Mouse (Mus musculus): ENCODE measurements around the gene Ube2a. TPM values are rescaled to one million over a fixed set of nuclear protein-coding genes. Genes with fewer than 3 reads are reported as not detected.
"Not testable (repeated sequence)": the region's sequence is repeated elsewhere in the genome, so short reads cannot be mapped to it uniquely, and the experiment has no call there.

Ube2a gene
- polyA plus RNA-seq, 1 experiment from 2014 or later, result 121 TPM

DNA sequence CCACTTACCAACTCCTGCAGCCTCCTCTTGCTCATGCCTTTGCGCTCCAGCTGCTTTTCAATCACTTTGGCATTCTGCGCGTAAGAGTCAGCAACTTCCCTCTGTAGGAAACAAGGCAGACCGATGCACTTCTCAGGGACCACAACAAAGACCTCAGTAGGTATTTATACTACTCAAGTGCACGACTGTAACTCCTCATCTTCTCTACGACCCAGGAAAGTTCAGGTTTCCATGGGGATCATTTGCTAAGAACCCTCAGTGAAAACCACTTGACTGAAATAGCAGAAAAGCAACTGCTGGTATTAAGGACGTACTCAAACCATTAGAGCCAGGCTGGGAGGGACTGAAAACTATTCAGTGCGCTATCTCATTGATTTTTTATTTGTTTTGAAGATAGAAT lies 21.1 kb upstream of the Ube2a start:
- Histone ChIP-seq H3K4me1 (no peaks in the 10 kb centered on the region), H3K36me3 (no peaks in the 10 kb centered on the region), H3K4me2 (no peak overlapping the region), H3K27ac (no peak overlapping the region), H3K9me3 (no peaks in the 10 kb centered on the region), H3K9ac (no peak overlapping the region), H3K4me3 (no peak overlapping the region), H3K27me3 (no peaks in the 10 kb centered on the region)
- WGBS, result 84% methylated on average over 8 of the region's 8 CpGs
- no peak for ATAC-seq (ENCODE audit: insufficient number of reproducible peaks, low FRiP score, low TSS enrichment, low read depth)

GRCm38 (mm10) chrX:36863766-36864608 lies 9.7 kb upstream of the Ube2a start:
- H3K36me3 ChIP-seq, result no peaks in the 10 kb centered on the region
- H3K4me1 ChIP-seq, result 0 out of 2 replicates have a peak, but pooled peaks cover 3% of the 10 kb centered on the region
- H3K27ac ChIP-seq, result peak overlapping the region; percentile 67; the same call in 1 of the 2 replicates
- H3K4me2 ChIP-seq, result peak overlapping the region; percentile 37
- H3K9ac ChIP-seq, result peak overlapping the region; percentile 23; the same call in 1 of the 2 replicates
- WGBS, result 20% methylated on average over 43 of the region's 44 CpGs
- H3K9me3 ChIP-seq, result no peaks in the 10 kb centered on the region
- H3K27me3 ChIP-seq, result no peaks in the 10 kb centered on the region
- H3K4me3 ChIP-seq, result peak overlapping the region; percentile 44
- no peak for ATAC-seq (ENCODE audit: insufficient number of reproducible peaks, low FRiP score, low TSS enrichment, low read depth)

DNA sequence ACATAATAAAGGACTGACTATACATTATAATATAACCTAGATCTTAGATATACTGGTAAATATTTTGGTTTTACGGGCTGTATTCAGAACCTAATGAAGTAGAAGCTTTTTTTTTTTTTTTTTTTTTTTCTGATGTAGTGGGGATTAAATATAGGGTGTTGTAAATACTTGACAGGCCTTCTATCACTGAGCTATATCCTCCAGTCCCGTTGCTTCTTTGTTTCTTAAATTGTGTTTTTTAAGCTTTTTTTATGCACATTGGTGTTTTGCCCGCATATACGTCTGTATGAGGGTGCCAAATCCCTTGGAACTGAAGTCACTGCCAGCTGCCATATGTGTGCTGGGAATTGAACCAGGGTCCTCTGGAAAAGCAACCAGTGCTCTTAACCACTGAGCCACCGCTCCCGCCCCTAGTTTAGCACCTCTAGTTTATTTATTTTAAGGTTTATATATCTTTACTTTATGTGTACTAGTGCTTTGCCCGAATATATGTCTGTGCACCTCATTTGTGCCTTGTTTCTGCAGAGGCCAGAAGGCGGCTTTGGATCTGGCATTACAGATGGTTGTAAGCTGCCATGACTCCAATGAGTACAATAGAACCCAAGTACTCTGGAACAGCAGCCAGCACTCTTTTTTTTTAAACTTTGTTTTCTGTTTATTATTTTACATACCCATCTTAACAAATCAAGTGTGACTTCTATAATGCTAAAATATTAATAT lies 8.9 kb upstream of the Ube2a start:
- no peaks in the 10 kb centered on the region for H3K27me3 ChIP-seq
- no peak overlapping the region for H3K9ac ChIP-seq
- no peak overlapping the region for H3K27ac ChIP-seq
- no peaks in the 10 kb centered on the region for H3K36me3 ChIP-seq
- peak overlapping the region; percentile 17; the same call in 1 of the 2 replicates for H3K4me2 ChIP-seq
- WGBS, result 53% methylated on average over 8 of the region's 8 CpGs
- H3K4me3 ChIP-seq, result peak overlapping the region; percentile 44
- no peaks in the 10 kb centered on the region for H3K9me3 ChIP-seq
- 0 out of 2 replicates have a peak, but pooled peaks cover 3% of the 10 kb centered on the region for H3K4me1 ChIP-seq
- ATAC-seq (ENCODE audit: insufficient number of reproducible peaks, low FRiP score, low TSS enrichment, low read depth), result no peak

- WGBS, result 71% methylated on average over 3 of the region's 3 CpGs
- Histone ChIP-seq H3K27me3 (no peaks in the 10 kb centered on the region), H3K9ac (no peak overlapping the region), H3K36me3 (no peaks in the 10 kb centered on the region), H3K4me3 (no peak overlapping the region), H3K27ac (no peak overlapping the region), H3K9me3 (no peaks in the 10 kb centered on the region), H3K4me2 (no peak overlapping the region), H3K4me1 (no peaks in the 10 kb centered on the region)
- no peak for ATAC-seq (ENCODE audit: insufficient number of reproducible peaks, low FRiP score, low TSS enrichment, low read depth)
These were observed 3.3 kb upstream of the Ube2a start for GRCm38 (mm10) chrX:36870372-36870771.

- WGBS, result 17% methylated on average over 57 of the region's 57 CpGs
- peak; percentile 92 for ATAC-seq (ENCODE audit: insufficient number of reproducible peaks, low FRiP score, low TSS enrichment, low read depth)
- Histone ChIP-seq H3K4me1 (no peaks in the 10 kb centered on the region), H3K4me2 (peak overlapping the region; percentile 49), H3K9ac (peak overlapping the region; percentile 71), H3K27me3 (no peaks in the 10 kb centered on the region), H3K27ac (peak overlapping the region; percentile 85), H3K9me3 (no peaks in the 10 kb centered on the region), H3K4me3 (peak overlapping the region; percentile 62), H3K36me3 (no peaks in the 10 kb centered on the region)
These were observed 537 bp downstream of the Ube2a start for GRCm38 (mm10) chrX:36874178-36874696.

DNA sequence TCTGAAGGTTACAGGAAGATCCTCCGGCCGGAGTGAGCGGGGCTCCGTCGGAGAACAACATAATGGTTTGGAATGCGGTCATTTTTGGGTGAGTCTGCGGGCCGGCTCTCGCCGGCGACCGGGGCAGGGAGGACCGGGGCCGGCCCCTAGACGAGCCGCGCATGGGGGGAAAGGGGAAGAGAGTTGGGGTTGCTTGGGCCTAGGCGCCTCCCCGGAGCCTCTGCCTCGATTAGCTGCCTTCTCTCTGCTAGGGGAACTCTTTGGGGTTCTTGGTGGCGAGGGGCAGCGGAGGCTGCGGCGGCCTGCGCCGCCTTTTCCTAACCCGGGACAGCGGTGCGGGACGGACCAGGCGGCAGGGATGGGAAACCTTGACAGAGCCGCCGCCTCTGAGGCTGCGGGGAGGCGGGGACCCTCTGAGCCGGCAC lies 1.0 kb downstream of the Ube2a start:
- H3K4me2 ChIP-seq, result peak overlapping the region; percentile 49
- H3K27ac ChIP-seq, result peak overlapping the region; percentile 85
- no peaks in the 10 kb centered on the region for H3K27me3 ChIP-seq
- ATAC-seq (ENCODE audit: insufficient number of reproducible peaks, low FRiP score, low TSS enrichment, low read depth), result no peak
- peak overlapping the region; percentile 62 for H3K4me3 ChIP-seq
- H3K9me3 ChIP-seq, result no peaks in the 10 kb centered on the region
- no peaks in the 10 kb centered on the region for H3K4me1 ChIP-seq
- 17% methylated on average over 33 of the region's 36 CpGs for WGBS
- H3K36me3 ChIP-seq, result no peaks in the 10 kb centered on the region
- peak overlapping the region; percentile 71 for H3K9ac ChIP-seq

GRCm38 (mm10) chrX:36884719-36885118 lies 11.0 kb downstream of the Ube2a start:
- Histone ChIP-seq H3K9ac (no peak overlapping the region), H3K9me3 (no peaks in the 10 kb centered on the region), H3K36me3 (peaks cover 6% of the 10 kb centered on the region; the same call in 1 of the 2 replicates), H3K4me2 (no peak overlapping the region), H3K27ac (no peak overlapping the region), H3K4me3 (no peak overlapping the region), H3K27me3 (no peaks in the 10 kb centered on the region), H3K4me1 (no peaks in the 10 kb centered on the region)
- 91% methylated on average over 1 of the region's 1 CpGs for WGBS
- ATAC-seq (ENCODE audit: insufficient number of reproducible peaks, low FRiP score, low TSS enrichment, low read depth), result no peak

- not testable (repeated sequence) for H3K9me3 ChIP-seq; H3K36me3 ChIP-seq; H3K27me3 ChIP-seq; H3K27ac ChIP-seq; H3K4me3 ChIP-seq; H3K4me2 ChIP-seq; ATAC-seq (ENCODE audit: insufficient number of reproducible peaks, low FRiP score, low TSS enrichment, low read depth); H3K4me1 ChIP-seq; H3K9ac ChIP-seq
- 13% methylated on average over 1 of the region's 1 CpGs for WGBS
These were observed 25.2 kb downstream of the Ube2a start for GRCm38 (mm10) chrX:36898931-36899330.

GRCm38 (mm10) chrX:36901655-36902054 lies 28.0 kb downstream of the Ube2a start:
- H3K9ac ChIP-seq, result no peak overlapping the region
- no peaks in the 10 kb centered on the region for H3K36me3 ChIP-seq
- 46% methylated on average over 3 of the region's 3 CpGs for WGBS
- H3K4me3 ChIP-seq, result peak overlapping the region; percentile 53; the same call in 1 of the 2 replicates
- no peaks in the 10 kb centered on the region for H3K9me3 ChIP-seq
- no peak overlapping the region for H3K27ac ChIP-seq
- no peak for ATAC-seq (ENCODE audit: insufficient number of reproducible peaks, low FRiP score, low TSS enrichment, low read depth)
- H3K4me1 ChIP-seq, result no peaks in the 10 kb centered on the region; the same call in 1 of the 2 replicates
- H3K4me2 ChIP-seq, result peak overlapping the region; percentile 60; the same call in 1 of the 2 replicates
- H3K27me3 ChIP-seq, result no peaks in the 10 kb centered on the region

- peak within 1 kb of the TSS; percentile 53 for H3K4me3 ChIP-seq
- H3K4me2 ChIP-seq, result peak within 1 kb of the TSS; percentile 60
- H3K27me3 ChIP-seq, result no peaks in the 10 kb centered on the region
- peak within 1 kb of the TSS; percentile 67 for H3K27ac ChIP-seq
- no peaks in the 10 kb centered on the region for H3K36me3 ChIP-seq
- 25% methylated on average over 40 of the region's 47 CpGs for WGBS
- no peaks in the 10 kb centered on the region; the same call in 1 of the 2 replicates for H3K4me1 ChIP-seq
- H3K9ac ChIP-seq, result peak within 1 kb of the TSS; percentile 37; the same call in 1 of the 2 replicates
- H3K9me3 ChIP-seq, result no peaks in the 10 kb centered on the region
- peak; percentile 63 for ATAC-seq (ENCODE audit: insufficient number of reproducible peaks, low FRiP score, low TSS enrichment, low read depth)
These were observed 28.8 kb downstream of the Ube2a start, which contains the start of gene Nkrf for GRCm38 (mm10) chrX:36902321-36903114. Gene Nkrf, minus strand, starts transcription at chrX:36902899.

- Histone ChIP-seq H3K9me3 (no peaks in the 10 kb centered on the region), H3K4me2 (peak overlapping the region; percentile 60), H3K9ac (0 out of 2 replicates have a peak overlapping the region, but pooled peaks have one; percentile 26), H3K4me1 (no peaks in the 10 kb centered on the region; the same call in 1 of the 2 replicates), H3K27me3 (no peaks in the 10 kb centered on the region), H3K4me3 (peak overlapping the region; percentile 53), H3K27ac (peak overlapping the region; percentile 67), H3K36me3 (no peaks in the 10 kb centered on the region)
- peak; percentile 85 for ATAC-seq (ENCODE audit: insufficient number of reproducible peaks, low FRiP score, low TSS enrichment, low read depth)
- 25% methylated on average over 31 of the region's 32 CpGs for WGBS
These were observed 29.5 kb downstream of the Ube2a start for GRCm38 (mm10) chrX:36903115-36903768.

All from limb, embryonic 15.5 days (tissue).